ENCODE assay signal across 21 mouse cellular contexts in the genomic region with DNA sequence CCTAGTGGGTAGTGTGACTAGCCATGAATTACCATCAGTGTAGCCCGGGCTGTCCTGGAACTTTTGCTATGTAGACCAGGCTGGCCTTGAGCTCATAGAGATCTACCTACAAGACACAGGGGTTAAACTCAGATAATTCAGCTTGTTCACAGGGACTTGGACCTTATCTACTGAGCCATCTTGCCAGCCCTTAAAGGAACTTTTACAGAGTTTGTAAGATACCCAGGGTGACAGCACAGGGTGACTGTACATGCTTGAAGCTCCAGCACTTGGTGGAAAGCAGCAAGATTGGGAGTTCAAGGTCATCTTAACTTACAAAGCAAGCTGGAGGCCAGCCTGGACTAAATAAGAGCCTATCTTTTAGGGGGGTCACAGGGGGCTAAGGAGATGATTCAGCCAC. TPM values are rescaled to one million over a fixed set of nuclear protein-coding genes. Genes with fewer than 3 reads are reported as not detected.
"Had no signal": no experiment of that assay in that cellular context is flagged by ENCODE, and none has a peak within 500 bp of the region (broad histone marks: within the 10 kb centered on the region; RNA-seq: fewer than 3 reads in every experiment).

No protein-coding gene starts in this region.

- H3K27me3 ChIP-seq: intestine, embryonic 15.5 days; lung, embryonic 15.5 days; midbrain, embryonic 12.5 days; neural tube, embryonic 13.5 days; stomach, embryonic 15.5 days had no signal

- ATAC-seq: intestine, embryonic 15.5 days; midbrain, embryonic 16.5 days had no signal

- H3K9me3 ChIP-seq: intestine, embryonic 15.5 days; lung, embryonic 15.5 days; midbrain, embryonic 12.5 days; neural tube, embryonic 13.5 days; stomach, embryonic 15.5 days had no signal

- H3K4me2 ChIP-seq: intestine, embryonic 15.5 days; lung, embryonic 15.5 days; midbrain, embryonic 12.5 days; neural tube, embryonic 13.5 days; stomach, embryonic 15.5 days had no signal

- DNase-seq: kidney, adult 11 months; kidney, postnatal 25 days; layer of hippocampus, adult 9-11 months; lung, adult 18-20 months; lung, postnatal 10 days; lung, postnatal 36 days; retina, postnatal 1 day; right cerebral cortex, postnatal 25 days; spleen, adult 18-20 months; thymus, postnatal 36 days had no signal

- H3K4me3 ChIP-seq: intestine, embryonic 15.5 days; layer of hippocampus, adult 2 months; left cerebral cortex, adult 2 months; lung, embryonic 15.5 days; midbrain, embryonic 12.5 days; myocyte; neural tube, embryonic 13.5 days; stomach, embryonic 15.5 days had no signal

- H3K27ac ChIP-seq: kidney, postnatal 0 days; layer of hippocampus, adult 2 months; left cerebral cortex, adult 2 months; lung, embryonic 15.5 days; midbrain, embryonic 12.5 days; neural tube, embryonic 13.5 days had no signal

- H3K9ac ChIP-seq: intestine, embryonic 15.5 days; lung, embryonic 15.5 days; midbrain, embryonic 12.5 days; neural tube, embryonic 13.5 days; stomach, embryonic 15.5 days had no signal

RNA-seq across cellular contexts. Expression of a gene that starts 39.0 kb away (rescaled TPM):
- total RNA-seq: neutrophil, adult 5-6 weeks had no signal
